Comparison of ENCODE assay signal across 8 mouse cellular contexts in the genomic region with DNA sequence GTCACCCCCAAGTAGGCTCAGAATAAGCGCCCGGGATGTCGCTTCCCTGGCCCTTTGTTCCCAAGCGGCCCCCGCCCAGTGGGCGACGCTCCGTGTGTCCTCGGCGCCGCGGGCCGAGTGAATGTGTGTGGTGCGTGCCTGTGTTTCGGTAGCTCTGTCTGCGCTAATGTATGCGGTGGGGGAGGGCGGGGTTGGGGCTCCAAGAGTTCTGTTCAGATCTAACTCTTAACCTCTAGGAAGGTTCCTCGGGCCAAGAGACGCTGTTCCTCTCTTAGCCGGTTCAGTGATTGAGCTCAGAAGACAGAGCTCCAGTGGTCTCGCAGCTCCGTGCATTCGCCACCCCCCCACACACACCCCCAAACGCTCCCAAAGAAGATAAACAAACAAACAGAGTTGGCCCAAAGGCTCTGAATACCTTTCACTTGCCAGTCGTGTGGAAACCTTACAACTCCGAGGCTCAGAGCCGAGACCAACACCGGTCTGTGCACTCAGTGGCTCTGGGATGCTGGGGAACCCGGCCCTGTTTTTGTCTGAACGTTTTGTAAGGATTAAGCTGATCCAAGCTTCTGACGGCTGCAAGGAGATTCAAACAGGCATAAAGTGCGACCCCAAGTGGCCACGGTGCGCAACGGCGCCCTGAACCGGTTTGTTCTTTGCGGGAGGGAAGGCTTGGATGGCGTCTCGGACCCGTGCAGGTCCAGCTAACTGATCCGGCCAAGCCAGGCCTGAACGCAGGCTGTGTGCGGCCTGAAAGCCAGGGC. TPM values are rescaled to one million over a fixed set of nuclear protein-coding genes. Genes with fewer than 3 reads are reported as not detected.
DNase-seq lines count a peak whose midpoint lies in the region; ATAC-seq lines count a peak whose summit lies in the region.

No protein-coding gene starts in this region.

- peaks cover 64% of the 10 kb centered on the region for H3K27me3 ChIP-seq in intestine, embryonic 16.5 days (replicated peaks; ENCODE audit: control insufficient read depth, insufficient read depth, low read length)

- peak; percentile 90 to 97 for DNase-seq in adrenal gland, adult (ENCODE audit: inconsistent age in 2 of 2, low spot score in 1 of 2)
- DNase-seq in embryo, embryonic 10.5 days (ENCODE audit: low spot score), result peak; percentile 95
- peak; percentile 83 for DNase-seq in gastrocnemius, postnatal 25 days
- DNase-seq in left cerebral cortex, postnatal 25 days (ENCODE audit: low spot score in 2 of 2), result peak; percentile 91 to 96
- DNase-seq in mesoderm, embryonic 11.5 days (ENCODE audit: low read depth, low spot score), result peak; percentile 93
- peak; percentile 93 for DNase-seq in right cerebral cortex, postnatal 4 days
- DNase-seq in yolk sac, embryonic 10.5 days (ENCODE audit: low spot score), result peak; percentile 85

- H3K36me3 ChIP-seq in intestine, embryonic 16.5 days (ENCODE audit: control insufficient read depth, insufficient read depth, low read length), result no peaks in the 10 kb centered on the region

- H3K4me3 ChIP-seq in intestine, embryonic 16.5 days (ENCODE audit: low read length), result peak overlapping the region; percentile 63

- H3K9me3 ChIP-seq in intestine, embryonic 16.5 days (ENCODE audit: control insufficient read depth, low read length), result no peaks in the 10 kb centered on the region

- intact Hi-C loops in left cerebral cortex, postnatal 25 days (cut with DNase I), result loop anchor here (2.0 to 10.0 kb wide), 7 partner anchors 130 to 1753 kb away; a partner anchor contains a TSS

- H3K4me2 ChIP-seq in intestine, embryonic 16.5 days (ENCODE audit: low read depth, low read length), result peak overlapping the region; percentile 97

- peak overlapping the region; percentile 81 for H3K9ac ChIP-seq in intestine, embryonic 16.5 days (ENCODE audit: low read depth, low read length)

- peak overlapping the region; percentile 79 for H3K27ac ChIP-seq in intestine, embryonic 16.5 days (ENCODE audit: low read length)

- H3K4me1 ChIP-seq in intestine, embryonic 16.5 days (ENCODE audit: control insufficient read depth, insufficient read depth, low read length), result peaks cover 15% of the 10 kb centered on the region

- WGBS in intestine, embryonic 16.5 days, result under 1% methylated on average over 45 of the region's 45 CpGs

- ATAC-seq in intestine, embryonic 16.5 days, result peak; percentile 60

RNA-seq across cellular contexts. Expression of a gene that starts 0.8 kb away (rescaled TPM):
- 10 to 100 TPM; 17.0 to 42.9 TPM for total RNA-seq in gastrocnemius, postnatal 25 days (2021)
- 13.2 and 17.4 TPM in 2 replicates for polyA plus RNA-seq in intestine, embryonic 16.5 days (2015; fragmentation: Nextera tagmentation; extraction: Ambion mirVana)
- total RNA-seq in left cerebral cortex, postnatal 25 days (2021), result 10 to 100 TPM; 19.1 to 19.4 TPM

RNA-seq across cellular contexts. Expression of a gene that starts 33.7 kb away (rescaled TPM):
- 1 to 10 TPM; 2.3 to 3.0 TPM for total RNA-seq in gastrocnemius, postnatal 25 days (2021)
- polyA plus RNA-seq in intestine, embryonic 16.5 days (2015; fragmentation: Nextera tagmentation; extraction: Ambion mirVana), result 24.3 and 29.2 TPM in 2 replicates
- not detected for total RNA-seq in left cerebral cortex, postnatal 25 days (2021)

Comparison
In these comparisons a context has a peak if more than half of its experiments do, and no peak if none do; other contexts are left out.
1. Peak in every context shown above with its lines: DNase-seq, ATAC-seq, H3K4me3 ChIP-seq and H3K27ac ChIP-seq.